Mouse (Mus musculus) heart, adult 2 months (tissue): ENCODE data around the gene Mcee. TPM values are rescaled to one million over a fixed set of nuclear protein-coding genes. Genes with fewer than 3 reads are reported as not detected.

Experiments used
- DNase-seq, 2 experiments: peaks; one replicate each; pipeline ENCODE4 v3.0.0; 2021
- H3K27ac ChIP-seq: fragments of 200-600 bp; 2 replicates; pipeline ENCODE4 v1.8.1; 2022
- H3K27me3 ChIP-seq: fragments of 200-500 bp; 2 replicates; pipeline ENCODE4 v1.6.1; 2012; ENCODE audit warnings: mild to moderate bottlenecking, low read length, inconsistent platforms, mixed read lengths; ENCODE audit not compliant: control insufficient read depth, insufficient read depth
- H3K36me3 ChIP-seq: fragments of 200-500 bp; 2 replicates; pipeline ENCODE4 v1.6.1; 2012; ENCODE audit warnings: low read length, inconsistent platforms; ENCODE audit not compliant: control insufficient read depth, insufficient read depth
- H3K4me1 ChIP-seq: fragments of 200-500 bp; 2 replicates; pipeline ENCODE4 v1.6.1; 2011; ENCODE audit warnings: low read length; ENCODE audit not compliant: control insufficient read depth, insufficient read depth
- H3K4me3 ChIP-seq: fragments of 200-600 bp; 2 replicates; pipeline ENCODE4 v1.8.1; 2022
- H3K79me2 ChIP-seq: fragments of 200-500 bp; replicated peaks from 2 replicates; pipeline ENCODE4 v1.6.1; 2012; ENCODE audit warnings: mild to moderate bottlenecking, inconsistent platforms, low read length, moderate library complexity, mixed read lengths; ENCODE audit not compliant: control insufficient read depth, insufficient read depth
- H3K9ac ChIP-seq: fragments of 200-500 bp; 2 replicates; pipeline ENCODE4 v1.6.1; 2012; ENCODE audit warnings: low read depth, mild to moderate bottlenecking, control low read depth, inconsistent platforms, low read length, mixed read lengths
- CTCF ChIP-seq: fragments of 200-600 bp; IDR thresholded peaks from 2 replicates; pipeline ENCODE4 v1.8.1; 2022; ENCODE audit warnings: antibody characterized with exemption, mild to moderate bottlenecking, moderate library complexity
- EP300 ChIP-seq: fragments of 200-500 bp; IDR thresholded peaks from 2 replicates; pipeline ENCODE4 v1.6.1; 2011; ENCODE audit warnings: low read depth, low read length, control low read depth; ENCODE audit not compliant: insufficient read depth
- POLR2A ChIP-seq: fragments of 200-500 bp; IDR thresholded peaks from 2 replicates; pipeline ENCODE4 v1.6.1; 2011; ENCODE audit warnings: mild to moderate bottlenecking, low read depth, low read length, control low read depth; ENCODE audit not compliant: insufficient read depth
- WGBS: fragments of 180-500 bp; shearing (Covaris S2); methylation state at CpG from one replicate; pipeline ENCODE4 v1.1.7; 2018; 5-methylcytosine and 5-hydroxymethylcytosine counted together
- intact Hi-C: fragments of 180-260 bp; cut with DNase I; formaldehyde crosslinking; loops from one replicate; pipeline ENCODE4 v1.15.1; 2025
- polyA plus RNA-seq: library from polyadenylated mRNA; depleted of rRNA; stranded (reverse); fragments of >200 nt; gene quantifications from 2 replicates; pipeline ENCODE4 v1.2.3, GENCODE M21; 2012; rRNA removed
- total RNA-seq, 2 experiments: library from RNA; stranded (reverse); gene quantifications; 2 replicates each; pipeline ENCODE4 v1.2.3; 2021

Mcee gene
- total and polyA plus RNA-seq, 3 experiments: 92.4 to 198 (median 169) TPM

- H3K27ac ChIP-seq: no peak overlapping the region
- no peak for DNase-seq
- WGBS: 85% methylated on average over 2 of the region's 2 CpGs
- H3K4me1 ChIP-seq: no peaks in the 10 kb centered on the region
- H3K4me3 ChIP-seq: no peak overlapping the region
- no peak for TF ChIP-seq CTCF
- no peak for TF ChIP-seq POLR2A
- no peak for TF ChIP-seq EP300
- no peak overlapping the region for H3K9ac ChIP-seq
- intact Hi-C loops: no loop called here
- no peaks in the 10 kb centered on the region for H3K36me3 ChIP-seq
- no peaks in the 10 kb centered on the region for H3K79me2 ChIP-seq
- H3K27me3 ChIP-seq: no peaks in the 10 kb centered on the region
Observed at GRCm38 (mm10) chr7:64457811-64458210, 65.4 kb downstream of the Mcee start.

Other genes with a start within 250 kb of the Mcee start
- not detected for gene Trpm1, start 238.8 kb upstream of the Mcee start, total RNA-seq
- 0.06 TPM in 2 replicates for gene Trpm1, start 238.8 kb upstream of the Mcee start, polyA plus RNA-seq
- gene Mtmr10, start 105.0 kb upstream of the Mcee start, total RNA-seq: 10 to 100 TPM; 14.8 to 15.4 TPM
- gene Mtmr10, start 105.0 kb upstream of the Mcee start, polyA plus RNA-seq: 3.7 and 6.1 TPM in 2 replicates
- gene Fan1, start 18.5 kb upstream of the Mcee start, total RNA-seq: 1 to 10 TPM; 8.2 to 9.6 TPM
- gene Fan1, start 18.5 kb upstream of the Mcee start, polyA plus RNA-seq: 2.1 and 4.3 TPM in 2 replicates
- gene Mphosph10, start 339 bp upstream of the Mcee start, total RNA-seq: 10 to 100 TPM; 10.8 to 15.3 TPM
- gene Mphosph10, start 339 bp upstream of the Mcee start, polyA plus RNA-seq: 0.66 and 2.0 TPM in 2 replicates
- 1 to 10 TPM in 1 of 2 experiments, under 1 TPM in 1; 0.68 to 1.2 TPM for gene Apba2, start 109.1 kb downstream of the Mcee start, total RNA-seq
- 0.90 and 1.0 TPM in 2 replicates for gene Apba2, start 109.1 kb downstream of the Mcee start, polyA plus RNA-seq